Mouse (Mus musculus): ENCODE results near the gene Myo18b. TPM values are rescaled to one million over a fixed set of nuclear protein-coding genes. Genes with fewer than 3 reads are reported as not detected.

Gene Myo18b
- polyA plus RNA-seq, 1 experiment = 0.37 TPM

DNA sequence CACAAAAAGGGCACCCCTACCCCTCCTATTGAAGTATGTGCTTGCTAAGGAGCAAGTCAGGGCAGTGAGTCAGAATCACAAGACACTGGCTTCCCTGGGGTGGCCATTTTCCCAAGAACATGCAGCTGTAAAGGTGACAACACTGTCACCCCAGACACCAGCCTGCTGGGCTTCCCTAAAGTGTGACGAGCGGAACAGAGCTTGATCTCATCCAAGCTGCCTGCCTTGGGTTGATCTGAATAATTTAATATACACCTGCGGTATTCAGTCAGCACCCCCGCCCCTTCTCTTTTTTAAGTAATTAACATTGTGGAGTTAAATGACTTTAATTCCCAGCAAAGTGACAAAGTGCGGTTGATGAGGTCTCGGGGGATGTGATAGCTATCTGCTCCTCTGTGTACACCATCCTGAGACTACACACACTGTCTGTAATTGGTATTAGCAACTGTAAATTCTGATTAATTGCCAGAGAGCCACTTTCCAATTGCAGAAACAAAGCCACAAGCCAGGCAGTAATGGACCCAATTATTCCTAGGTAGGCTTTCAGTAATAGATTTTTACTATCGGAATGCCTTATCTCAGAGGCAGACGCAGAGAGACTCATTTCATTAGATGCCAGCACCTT is 148.7 kb downstream of the Myo18b start:
- H3K4me1 ChIP-seq (ENCODE audit: control insufficient read depth, insufficient read depth, insufficient read length, low read length) = no peaks in the 10 kb centered on the region
- 57% methylated on average over 8 of the region's 8 CpGs for WGBS
- H3K4me3 ChIP-seq (ENCODE audit: low read depth, low read length) = no peak overlapping the region
- no peaks in the 10 kb centered on the region for H3K27me3 ChIP-seq (ENCODE audit: control insufficient read depth, insufficient read depth, low read length)
- no peaks in the 10 kb centered on the region for H3K36me3 ChIP-seq (ENCODE audit: control insufficient read depth, insufficient read depth, low read length)
- TF ChIP-seq CTCF (IDR thresholded peaks at IDR 0.05; ENCODE audit: extremely low read depth, insufficient read length, insufficient replicate concordance, low read depth, low read length) = no peak
- no peak for TF ChIP-seq POLR2A (IDR thresholded peaks at IDR 0.05; ENCODE audit: low read depth, low read length)
- H3K27ac ChIP-seq (ENCODE audit: insufficient read depth, low read depth, low read length) = no peak overlapping the region

DNA sequence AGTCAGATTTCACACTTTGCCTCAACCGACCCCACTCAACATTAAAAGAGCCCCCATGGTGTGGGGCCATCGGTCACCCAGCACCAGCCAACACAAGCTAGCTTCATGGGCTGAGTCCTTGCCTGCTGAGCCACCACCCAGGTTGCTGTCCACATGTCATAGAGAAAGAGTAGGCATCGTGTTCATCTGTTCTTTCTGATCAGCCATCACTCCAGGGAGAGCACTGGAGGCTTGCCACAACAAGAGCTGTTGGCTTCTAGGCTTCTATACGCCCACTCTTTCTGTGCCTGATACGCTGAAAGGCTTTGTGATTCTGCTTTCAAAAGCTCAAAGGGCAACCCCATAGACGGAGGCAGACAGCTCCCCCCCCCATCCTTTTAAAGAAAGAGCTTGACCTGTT is 151.0 kb downstream of the Myo18b start:
- 71% methylated on average over 6 of the region's 6 CpGs for WGBS
- Histone ChIP-seq H3K4me1 (ENCODE audit: control insufficient read depth, insufficient read depth, insufficient read length, low read length) (no peaks in the 10 kb centered on the region), H3K27me3 (ENCODE audit: control insufficient read depth, insufficient read depth, low read length) (no peaks in the 10 kb centered on the region), H3K36me3 (ENCODE audit: control insufficient read depth, insufficient read depth, low read length) (no peaks in the 10 kb centered on the region), H3K27ac (ENCODE audit: insufficient read depth, low read depth, low read length) (no peak overlapping the region), H3K4me3 (ENCODE audit: low read depth, low read length) (no peak overlapping the region)
- no peak for TF ChIP-seq CTCF (IDR thresholded peaks at IDR 0.05; ENCODE audit: extremely low read depth, insufficient read length, insufficient replicate concordance, low read depth, low read length)
- TF ChIP-seq POLR2A (IDR thresholded peaks at IDR 0.05; ENCODE audit: low read depth, low read length) = no peak

DNA sequence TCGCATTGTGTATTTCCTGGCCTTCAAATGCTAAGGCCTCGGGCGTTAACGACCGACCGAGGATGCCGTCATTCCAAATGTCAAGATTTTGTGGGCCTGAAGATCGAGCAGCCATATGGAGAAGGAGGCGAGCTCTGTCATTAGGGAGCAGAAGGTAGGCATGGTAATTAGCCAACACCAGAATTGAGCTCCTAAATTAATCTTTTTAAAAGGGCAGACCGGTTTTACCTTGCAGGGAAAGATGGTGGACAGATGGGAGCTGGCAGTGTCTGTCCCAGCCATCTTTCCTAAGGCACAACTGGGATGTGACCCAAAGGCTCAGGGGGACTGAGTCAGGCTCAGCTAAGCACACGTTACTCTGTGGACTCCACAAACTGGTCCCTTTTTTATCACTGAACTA is 151.6 kb downstream of the Myo18b start:
- WGBS = 86% methylated on average over 11 of the region's 11 CpGs
- Histone ChIP-seq H3K27me3 (ENCODE audit: control insufficient read depth, insufficient read depth, low read length) (no peaks in the 10 kb centered on the region), H3K4me1 (ENCODE audit: control insufficient read depth, insufficient read depth, insufficient read length, low read length) (no peaks in the 10 kb centered on the region)

DNA sequence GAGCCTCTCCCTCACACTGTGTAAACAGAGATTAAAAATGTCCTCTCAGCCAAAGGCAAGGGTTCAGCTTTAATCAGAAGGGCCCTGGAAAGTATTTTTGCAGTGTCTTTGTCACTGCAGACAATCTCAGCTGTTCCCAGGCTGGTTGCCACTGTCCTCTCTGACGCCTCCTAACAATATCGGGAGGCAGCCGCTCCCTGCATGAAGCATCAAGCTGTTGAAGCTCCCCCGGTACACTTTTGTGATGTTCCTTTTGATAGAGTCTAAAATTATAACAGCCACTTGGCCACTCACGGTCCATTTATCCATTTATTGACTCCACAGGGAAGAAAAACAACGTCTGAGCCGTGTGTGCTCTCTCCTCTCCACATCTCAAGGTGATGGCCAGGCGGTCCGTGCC is 153.0 kb downstream of the Myo18b start:
- TF ChIP-seq CTCF (IDR thresholded peaks at IDR 0.05; ENCODE audit: extremely low read depth, insufficient read length, insufficient replicate concordance, low read depth, low read length) (no peak), POLR2A (IDR thresholded peaks at IDR 0.05; ENCODE audit: low read depth, low read length) (no peak)
- no peaks in the 10 kb centered on the region for H3K36me3 ChIP-seq (ENCODE audit: control insufficient read depth, insufficient read depth, low read length)
- WGBS = 46% methylated on average over 9 of the region's 9 CpGs
- no peak overlapping the region for H3K27ac ChIP-seq (ENCODE audit: insufficient read depth, low read depth, low read length)
- no peaks in the 10 kb centered on the region for H3K4me1 ChIP-seq (ENCODE audit: control insufficient read depth, insufficient read depth, insufficient read length, low read length)
- no peak overlapping the region for H3K4me3 ChIP-seq (ENCODE audit: low read depth, low read length)
- no peaks in the 10 kb centered on the region for H3K27me3 ChIP-seq (ENCODE audit: control insufficient read depth, insufficient read depth, low read length)

More for the DNA sequence above, 151.6 kb downstream of the Myo18b start:
- H3K27ac ChIP-seq (ENCODE audit: insufficient read depth, low read depth, low read length) = no peak overlapping the region
- H3K4me3 ChIP-seq (ENCODE audit: low read depth, low read length) = no peak overlapping the region
- no peak for TF ChIP-seq CTCF (IDR thresholded peaks at IDR 0.05; ENCODE audit: extremely low read depth, insufficient read length, insufficient replicate concordance, low read depth, low read length)
- no peak for TF ChIP-seq POLR2A (IDR thresholded peaks at IDR 0.05; ENCODE audit: low read depth, low read length)
- no peaks in the 10 kb centered on the region for H3K36me3 ChIP-seq (ENCODE audit: control insufficient read depth, insufficient read depth, low read length)

DNA sequence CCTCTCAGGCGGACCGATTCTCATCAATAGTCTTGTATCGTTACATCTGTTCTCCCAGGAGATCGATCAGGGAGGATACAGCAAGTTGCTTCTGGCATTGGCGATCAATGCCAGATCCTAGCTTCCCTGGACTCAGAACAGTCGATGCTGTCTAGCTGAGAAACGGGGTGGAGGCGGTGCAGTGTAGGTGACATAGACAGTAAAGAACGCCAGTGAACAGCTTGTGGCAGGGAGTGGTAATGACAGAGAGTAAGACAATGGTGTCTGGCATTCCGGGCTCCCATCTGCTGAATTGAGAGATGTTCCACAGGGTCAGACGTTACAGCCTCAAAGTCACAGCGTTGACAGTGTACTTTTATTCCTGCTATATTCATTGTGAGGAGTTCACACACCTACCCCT is 155.5 kb downstream of the Myo18b start:
- no peaks in the 10 kb centered on the region for H3K27me3 ChIP-seq (ENCODE audit: control insufficient read depth, insufficient read depth, low read length)
- no peak overlapping the region for H3K4me3 ChIP-seq (ENCODE audit: low read depth, low read length)
- TF ChIP-seq POLR2A (IDR thresholded peaks at IDR 0.05; ENCODE audit: low read depth, low read length) (no peak), CTCF (IDR thresholded peaks at IDR 0.05; ENCODE audit: extremely low read depth, insufficient read length, insufficient replicate concordance, low read depth, low read length) (no peak)
- H3K4me1 ChIP-seq (ENCODE audit: control insufficient read depth, insufficient read depth, insufficient read length, low read length) = no peaks in the 10 kb centered on the region
- 79% methylated on average over 12 of the region's 12 CpGs for WGBS
- H3K27ac ChIP-seq (ENCODE audit: insufficient read depth, low read depth, low read length) = no peak overlapping the region
- H3K36me3 ChIP-seq (ENCODE audit: control insufficient read depth, insufficient read depth, low read length) = no peaks in the 10 kb centered on the region

DNA sequence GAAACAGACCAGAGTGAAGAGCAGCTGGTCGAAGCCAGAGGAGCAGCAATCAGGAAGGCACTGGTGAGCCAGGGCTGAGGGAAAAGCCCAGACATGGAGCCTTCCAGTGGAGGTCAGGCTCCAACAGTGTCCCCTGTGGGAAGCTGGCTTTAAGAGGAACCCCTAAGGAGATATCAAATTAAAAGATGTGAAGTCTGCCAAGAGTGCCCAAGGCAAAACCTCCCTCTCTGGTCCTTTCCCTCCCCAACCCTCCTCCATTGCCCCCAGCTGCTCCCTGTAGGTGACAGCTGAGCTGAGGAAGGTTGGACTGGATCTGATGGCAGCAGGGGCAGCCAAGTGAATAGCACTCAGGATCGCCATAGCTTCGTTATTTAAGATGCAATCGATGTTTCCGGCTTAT is 161.1 kb downstream of the Myo18b start:
- Histone ChIP-seq H3K4me3 (ENCODE audit: low read depth, low read length) (no peak overlapping the region), H3K27ac (ENCODE audit: insufficient read depth, low read depth, low read length) (no peak overlapping the region), H3K4me1 (ENCODE audit: control insufficient read depth, insufficient read depth, insufficient read length, low read length) (no peaks in the 10 kb centered on the region), H3K36me3 (ENCODE audit: control insufficient read depth, insufficient read depth, low read length) (no peaks in the 10 kb centered on the region), H3K27me3 (ENCODE audit: control insufficient read depth, insufficient read depth, low read length) (no peaks in the 10 kb centered on the region)
- 85% methylated on average over 5 of the region's 5 CpGs for WGBS
- TF ChIP-seq CTCF (IDR thresholded peaks at IDR 0.05; ENCODE audit: extremely low read depth, insufficient read length, insufficient replicate concordance, low read depth, low read length) = no peak
- TF ChIP-seq POLR2A (IDR thresholded peaks at IDR 0.05; ENCODE audit: low read depth, low read length) = no peak

DNA sequence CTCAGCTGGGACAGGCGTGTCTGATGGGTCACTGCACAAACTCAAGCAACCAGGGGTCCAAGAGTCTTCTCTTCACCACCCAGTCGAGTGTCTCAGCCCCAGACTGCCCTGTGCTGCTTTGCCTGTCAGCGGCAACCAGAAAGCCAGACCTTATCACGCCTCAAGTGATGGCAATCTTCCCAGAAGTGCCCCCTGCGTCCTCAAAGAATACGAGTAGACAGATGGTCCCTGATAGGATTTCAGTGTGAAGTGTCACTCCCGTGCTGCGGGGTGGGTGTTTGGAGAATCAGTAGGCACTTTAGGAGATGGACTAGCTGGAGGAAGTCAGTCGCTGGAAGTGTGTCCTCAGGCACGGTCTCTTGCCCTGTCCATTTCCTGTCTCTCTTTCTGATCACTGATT is 165.6 kb downstream of the Myo18b start:
- no peak for TF ChIP-seq POLR2A (IDR thresholded peaks at IDR 0.05; ENCODE audit: low read depth, low read length)
- TF ChIP-seq CTCF (IDR thresholded peaks at IDR 0.05; ENCODE audit: extremely low read depth, insufficient read length, insufficient replicate concordance, low read depth, low read length) = no peak
- Histone ChIP-seq H3K36me3 (ENCODE audit: control insufficient read depth, insufficient read depth, low read length) (no peaks in the 10 kb centered on the region), H3K4me1 (ENCODE audit: control insufficient read depth, insufficient read depth, insufficient read length, low read length) (no peaks in the 10 kb centered on the region), H3K4me3 (ENCODE audit: low read depth, low read length) (no peak overlapping the region), H3K27me3 (ENCODE audit: control insufficient read depth, insufficient read depth, low read length) (no peaks in the 10 kb centered on the region), H3K27ac (ENCODE audit: insufficient read depth, low read depth, low read length) (no peak overlapping the region)
- 40% methylated on average over 10 of the region's 10 CpGs for WGBS
